Mouse (Mus musculus) forebrain, embryonic 11.5 days (tissue): ENCODE measurements around the gene Msl1. TPM values are rescaled to one million over a fixed set of nuclear protein-coding genes. Genes with fewer than 3 reads are reported as not detected.
A peak's percentile ranks its signal among the peaks of the same experiment; 100 is the strongest.

Experiments used
- ATAC-seq: fragments of 200-750 bp; cut with Nextera tagmentation; replicated peaks from 2 replicates; pipeline ENCODE4 v1.8.0; 2017; ENCODE audit warnings: moderate TSS enrichment; ENCODE audit not compliant: low FRiP score
- DNase-seq: peaks from one replicate; pipeline ENCODE4 v3.0.0-alpha.2; 2017; ENCODE audit warnings: low spot score
- H3K27ac ChIP-seq: fragments of 300-500 bp; sonication (generic); 2 replicates; pipeline ENCODE4 v1.5.1; 2014; ENCODE audit warnings: low read depth, low read length
- H3K27me3 ChIP-seq: fragments of 300-500 bp; sonication (generic); 2 replicates; pipeline ENCODE4 v1.6.1; 2014; ENCODE audit warnings: mild to moderate bottlenecking, low read length, mixed read lengths; ENCODE audit not compliant: control insufficient read depth, insufficient read depth
- H3K36me3 ChIP-seq: fragments of 300-500 bp; sonication (generic); 2 replicates; pipeline ENCODE4 v1.6.1; 2014; ENCODE audit warnings: mild to moderate bottlenecking, low read length, moderate library complexity, mixed read lengths; ENCODE audit not compliant: control insufficient read depth, insufficient read depth
- H3K4me1 ChIP-seq: fragments of 300-500 bp; sonication (generic); replicated peaks from 2 replicates; pipeline ENCODE4 v1.6.1; 2014; ENCODE audit warnings: low read length, mixed read lengths; ENCODE audit not compliant: control insufficient read depth, insufficient read depth
- H3K4me2 ChIP-seq: fragments of 300-500 bp; sonication (generic); 2 replicates; pipeline ENCODE4 v1.6.1; 2014; ENCODE audit warnings: low read depth, mild to moderate bottlenecking, low read length, moderate library complexity, mixed read lengths; ENCODE audit not compliant: severe bottlenecking
- H3K4me3 ChIP-seq: fragments of 300-500 bp; sonication (generic); 2 replicates; pipeline ENCODE4 v1.5.1; 2014; ENCODE audit warnings: low read depth, low read length
- H3K9ac ChIP-seq: fragments of 300-500 bp; sonication (generic); 2 replicates; pipeline ENCODE4 v1.6.1; 2014; ENCODE audit warnings: low read length
- H3K9me3 ChIP-seq: fragments of 300-500 bp; sonication (generic); 2 replicates; pipeline ENCODE4 v1.6.1; 2016; ENCODE audit warnings: low read length, mixed read lengths; ENCODE audit not compliant: control insufficient read depth
- WGBS: fragments of 180-500 bp; shearing (Covaris S2); extraction: QIAGEN DNeasy Blood & Tissue Kit; methylation state at CpG from one replicate; pipeline ENCODE4 v1.1.7; 2014; 5-methylcytosine and 5-hydroxymethylcytosine counted together
- polyA plus RNA-seq: library from polyadenylated mRNA; unstranded; fragments of >200 nt; fragmentation: Nextera tagmentation; extraction: Ambion mirVana; gene quantifications from 2 replicates; pipeline ENCODE4 v1.2.1, GENCODE M21; 2014

Msl1 gene
- polyA plus RNA-seq, 1 experiment from 2014 or later: 24.0 TPM

DNA sequence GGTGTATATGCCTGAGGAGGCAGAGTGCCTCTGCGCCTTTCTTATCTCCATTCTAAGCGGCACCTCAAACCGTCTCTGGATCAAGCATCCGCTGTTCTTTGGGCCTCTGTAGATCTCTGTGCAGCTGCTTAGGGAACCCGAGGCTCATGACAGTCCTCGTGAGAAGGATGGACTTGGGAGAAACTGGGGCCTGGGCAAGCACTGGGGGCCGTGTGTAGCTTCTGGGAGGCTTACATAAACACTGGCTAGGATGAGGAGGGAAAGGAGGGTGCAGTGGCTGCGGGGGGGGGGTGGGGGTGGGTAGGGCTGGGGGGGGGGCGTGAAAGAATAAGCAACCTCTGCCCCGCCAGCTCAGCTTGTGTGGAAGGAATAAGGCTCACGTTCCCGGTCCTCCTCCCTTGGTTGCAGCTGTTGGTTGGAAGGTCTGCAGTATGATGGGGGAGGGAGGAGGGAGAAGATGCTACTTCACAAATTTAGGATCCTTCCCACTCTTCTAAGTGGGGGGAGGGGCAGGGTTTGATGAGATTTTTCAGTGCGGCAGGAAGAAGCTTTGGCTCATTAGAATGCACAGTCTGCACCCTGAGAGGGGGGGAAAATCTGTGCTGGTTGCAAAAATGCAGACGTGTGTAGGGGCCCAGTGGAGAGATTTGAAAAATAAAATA, 13.3 kb upstream of the Msl1 start:
- H3K9ac ChIP-seq: peak overlapping the region; percentile 24; the same call in 1 of the 2 replicates
- ATAC-seq (no peak), DNase-seq (no peak)
- no peaks in the 10 kb centered on the region for H3K36me3 ChIP-seq
- 17% methylated on average over 12 of the region's 14 CpGs for WGBS
- H3K27me3 ChIP-seq: no peaks in the 10 kb centered on the region
- H3K9me3 ChIP-seq: no peaks in the 10 kb centered on the region
- H3K4me3 ChIP-seq: no peak overlapping the region
- H3K4me2 ChIP-seq: peak overlapping the region; percentile 21; the same call in 1 of the 2 replicates
- H3K27ac ChIP-seq: peak overlapping the region; percentile 68; the same call in 1 of the 2 replicates
- H3K4me1 ChIP-seq: peaks cover 33% of the 10 kb centered on the region

GRCm38 (mm10) chr11:98782651-98783235, 12.6 kb upstream of the Msl1 start:
- WGBS: 3% methylated on average over 17 of the region's 17 CpGs
- H3K27ac ChIP-seq: peak overlapping the region; percentile 68
- H3K36me3 ChIP-seq: no peaks in the 10 kb centered on the region
- no peak for ATAC-seq
- DNase-seq: peak; percentile 68
- peak overlapping the region; percentile 15 for H3K4me3 ChIP-seq
- peak overlapping the region; percentile 55 for H3K9ac ChIP-seq
- peaks cover 32% of the 10 kb centered on the region for H3K4me1 ChIP-seq
- H3K4me2 ChIP-seq: peak overlapping the region; percentile 46
- no peaks in the 10 kb centered on the region for H3K27me3 ChIP-seq
- H3K9me3 ChIP-seq: no peaks in the 10 kb centered on the region

GRCm38 (mm10) chr11:98783236-98783696, 12.1 kb upstream of the Msl1 start:
- H3K4me1 ChIP-seq: peaks cover 32% of the 10 kb centered on the region
- peak overlapping the region; percentile 68 for H3K27ac ChIP-seq
- peak overlapping the region; percentile 46 for H3K4me2 ChIP-seq
- DNase-seq (peak; percentile 85), ATAC-seq (peak; percentile 60)
- H3K36me3 ChIP-seq: no peaks in the 10 kb centered on the region
- H3K9me3 ChIP-seq: no peaks in the 10 kb centered on the region
- WGBS: 2% methylated on average over 20 of the region's 20 CpGs
- no peaks in the 10 kb centered on the region for H3K27me3 ChIP-seq
- H3K4me3 ChIP-seq: peak overlapping the region; percentile 15
- peak overlapping the region; percentile 55 for H3K9ac ChIP-seq

- Histone ChIP-seq H3K36me3 (no peaks in the 10 kb centered on the region), H3K4me1 (peaks cover 32% of the 10 kb centered on the region), H3K4me3 (no peak overlapping the region), H3K4me2 (no peak overlapping the region), H3K9me3 (no peaks in the 10 kb centered on the region), H3K27me3 (no peaks in the 10 kb centered on the region), H3K27ac (no peak overlapping the region), H3K9ac (no peak overlapping the region)
- ATAC-seq: no peak
- WGBS: 76% methylated on average over 4 of the region's 4 CpGs
- DNase-seq: no peak
Measured at GRCm38 (mm10) chr11:98784139-98784538, 11.2 kb upstream of the Msl1 start.

GRCm38 (mm10) chr11:98785214-98785613, 10.1 kb upstream of the Msl1 start:
- Histone ChIP-seq H3K4me2 (no peak overlapping the region), H3K36me3 (no peaks in the 10 kb centered on the region), H3K9ac (no peak overlapping the region), H3K4me3 (no peak overlapping the region), H3K27ac (no peak overlapping the region), H3K27me3 (no peaks in the 10 kb centered on the region), H3K4me1 (peaks cover 34% of the 10 kb centered on the region), H3K9me3 (no peaks in the 10 kb centered on the region)
- 65% methylated on average over 10 of the region's 10 CpGs for WGBS
- DNase-seq: peak; percentile 51
- no peak for ATAC-seq

- WGBS: 7% methylated on average over 12 of the region's 12 CpGs
- Histone ChIP-seq H3K4me3 (no peak overlapping the region), H3K4me1 (peaks cover 34% of the 10 kb centered on the region)
Measured at GRCm38 (mm10) chr11:98785772-98786281, 9.5 kb upstream of the Msl1 start.

GRCm38 (mm10) chr11:98786359-98787214, 8.7 kb upstream of the Msl1 start:
- Histone ChIP-seq H3K4me3 (no peak overlapping the region), H3K27ac (0 out of 2 replicates have a peak overlapping the region, but pooled peaks have one; percentile 12), H3K36me3 (no peaks in the 10 kb centered on the region), H3K4me2 (peak overlapping the region; percentile 36; the same call in 1 of the 2 replicates), H3K27me3 (no peaks in the 10 kb centered on the region), H3K9me3 (no peaks in the 10 kb centered on the region), H3K9ac (peak overlapping the region; percentile 41), H3K4me1 (peaks cover 34% of the 10 kb centered on the region)
- DNase-seq (peak; percentile 95), ATAC-seq (peak; percentile 49)
- 3% methylated on average over 14 of the region's 15 CpGs for WGBS

More at GRCm38 (mm10) chr11:98785772-98786281, 9.5 kb upstream of the Msl1 start:
- H3K27ac ChIP-seq: 0 out of 2 replicates have a peak overlapping the region, but pooled peaks have one; percentile 12
- no peaks in the 10 kb centered on the region for H3K9me3 ChIP-seq
- no peak for ATAC-seq
- no peaks in the 10 kb centered on the region for H3K36me3 ChIP-seq
- H3K27me3 ChIP-seq: no peaks in the 10 kb centered on the region
- H3K9ac ChIP-seq: peak overlapping the region; percentile 41
- peak overlapping the region; percentile 36; the same call in 1 of the 2 replicates for H3K4me2 ChIP-seq
- DNase-seq: peak; percentile 80

DNA sequence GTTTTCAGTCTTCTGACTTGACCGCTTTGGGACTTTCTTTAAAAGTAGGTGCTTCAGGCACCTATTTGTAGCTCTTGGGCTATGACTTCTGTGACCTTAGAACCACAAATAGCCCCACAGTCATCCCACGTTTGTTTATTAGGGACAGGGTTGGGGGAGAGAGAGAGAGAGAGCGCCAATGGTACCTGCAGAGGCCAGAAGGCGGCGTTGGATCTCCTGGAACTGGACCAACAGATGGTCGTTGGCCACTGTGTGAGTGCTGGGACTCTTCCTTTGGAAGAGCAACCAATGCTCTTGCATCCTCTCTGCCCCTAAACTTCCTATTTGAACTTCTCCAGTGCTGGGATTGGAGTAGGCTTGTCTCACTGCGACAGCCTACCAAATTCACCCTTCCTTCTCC, 8.1 kb upstream of the Msl1 start:
- no peaks in the 10 kb centered on the region for H3K36me3 ChIP-seq
- WGBS: 30% methylated on average over 7 of the region's 7 CpGs
- H3K27ac ChIP-seq: 0 out of 2 replicates have a peak overlapping the region, but pooled peaks have one; percentile 25
- ATAC-seq (no peak), DNase-seq (peak; percentile 48)
- H3K4me3 ChIP-seq: no peak overlapping the region
- H3K4me2 ChIP-seq: no peak overlapping the region
- peaks cover 31% of the 10 kb centered on the region for H3K4me1 ChIP-seq
- H3K9me3 ChIP-seq: no peaks in the 10 kb centered on the region
- no peak overlapping the region for H3K9ac ChIP-seq
- no peaks in the 10 kb centered on the region for H3K27me3 ChIP-seq
